9 mouse cellular contexts compared by ENCODE assay signal in genomic region chr8:120489142-120489754, GRCm38 (mm10).
DNase-seq lines count a peak whose midpoint lies in the region; ATAC-seq and TF ChIP-seq lines count a peak whose summit lies in the region.
"Had no signal": no experiment of that assay in that cellular context is flagged by ENCODE, and none has a peak within 500 bp of the region (broad histone marks: within the 10 kb centered on the region; RNA-seq: fewer than 3 reads in every experiment).

No protein-coding gene starts in this region.

- H3K4me2 ChIP-seq in intestine, embryonic 15.5 days (replicated peaks), result peak overlapping the region; percentile 98
- peak overlapping the region; percentile 96 for H3K4me2 ChIP-seq in liver, embryonic 16.5 days (ENCODE audit: low read depth, low read length)

- WGBS in intestine, embryonic 15.5 days, result under 1% methylated on average over 73 of the region's 73 CpGs
- WGBS in liver, embryonic 16.5 days (ENCODE audit: insufficient replicate concordance), result under 1% methylated on average over 73 of the region's 73 CpGs
- WGBS in thymus, adult 2 months, result under 1% methylated on average over 72 of the region's 73 CpGs

- no peaks in the 10 kb centered on the region; the same call in 1 of the 2 replicates for H3K27me3 ChIP-seq in intestine, embryonic 15.5 days (replicated peaks)
- H3K27me3 ChIP-seq in liver, embryonic 16.5 days (ENCODE audit: control insufficient read depth, insufficient read depth, low read depth, low read length), result no peaks in the 10 kb centered on the region
- no peaks in the 10 kb centered on the region for H3K27me3 ChIP-seq in thymus, adult 2 months (ENCODE audit: control insufficient read depth, insufficient read depth, low read length)
- H3K27me3 ChIP-seq: Patski had no signal

- peak overlapping the region; percentile 95 for H3K4me3 ChIP-seq in gastrocnemius, adult 2 months
- peak overlapping the region; percentile 97 for H3K4me3 ChIP-seq in brown adipose tissue, adult 24 weeks (ENCODE audit: insufficient read depth, low read depth, low read length)
- peak overlapping the region; percentile 78 for H3K4me3 ChIP-seq in intestine, embryonic 15.5 days (replicated peaks)
- H3K4me3 ChIP-seq in liver, embryonic 16.5 days (ENCODE audit: low read depth, low read length), result peak overlapping the region; percentile 94
- H3K4me3 ChIP-seq in thymus, adult 2 months (ENCODE audit: control insufficient read depth, insufficient read depth, low read length), result peak overlapping the region; percentile 59

- peak; percentile 71 for DNase-seq in gastrocnemius, adult 2 months
- DNase-seq in gastrocnemius, adult 18-20 months (ENCODE audit: low spot score), result no peak
- DNase-seq in heart, adult 11 months, result peak; percentile 99
- peak; percentile 58 for DNase-seq in neural tube, embryonic 10.5 days (ENCODE audit: extremely low spot score, low spot score)
- DNase-seq in thymus, adult 2 months, result peak; percentile 90

- peak overlapping the region; percentile 83 for H3K9ac ChIP-seq in intestine, embryonic 15.5 days
- peak overlapping the region; percentile 91 for H3K9ac ChIP-seq in liver, embryonic 16.5 days (ENCODE audit: low read depth, low read length)

- no peak for ATAC-seq in intestine, embryonic 15.5 days
- ATAC-seq in liver, embryonic 16.5 days (ENCODE audit: low read depth), result no peak
- ATAC-seq: Patski had no signal

- no peaks in the 10 kb centered on the region for H3K36me3 ChIP-seq in intestine, embryonic 15.5 days
- no peaks in the 10 kb centered on the region for H3K36me3 ChIP-seq in liver, embryonic 16.5 days (ENCODE audit: control insufficient read depth, insufficient read depth)
- no peaks in the 10 kb centered on the region for H3K36me3 ChIP-seq in thymus, adult 2 months (ENCODE audit: control insufficient read depth, insufficient read depth, low read length)

- peaks cover 61% of the 10 kb centered on the region for H3K4me1 ChIP-seq in brown adipose tissue, adult 24 weeks (ENCODE audit: control insufficient read depth, insufficient read depth, insufficient read length, low read length)
- peaks cover 84% of the 10 kb centered on the region for H3K4me1 ChIP-seq in intestine, embryonic 15.5 days (replicated peaks)
- peaks cover 76% of the 10 kb centered on the region for H3K4me1 ChIP-seq in liver, embryonic 16.5 days (ENCODE audit: control insufficient read depth, low read depth, low read length)
- H3K4me1 ChIP-seq in thymus, adult 2 months (replicated peaks; ENCODE audit: control insufficient read depth, insufficient read depth, low read length), result peaks cover 60% of the 10 kb centered on the region

- peak; percentile 11; the same call in 1 of the 2 replicates for TF ChIP-seq CTCF in gastrocnemius, adult 2 months (IDR thresholded peaks at IDR 0.05)
- TF ChIP-seq CTCF in thymus, adult 2 months (IDR thresholded peaks at IDR 0.05; ENCODE audit: borderline replicate concordance, control insufficient read depth, extremely low read depth, insufficient read depth, low read length, poor library complexity), result peak; percentile 60

- no peaks in the 10 kb centered on the region for H3K9me3 ChIP-seq in intestine, embryonic 15.5 days
- no peaks in the 10 kb centered on the region for H3K9me3 ChIP-seq in liver, embryonic 16.5 days (replicated peaks; ENCODE audit: control insufficient read depth, low read length)

- H3K27ac ChIP-seq in gastrocnemius, adult 2 months, result peak overlapping the region; percentile 90
- H3K27ac ChIP-seq in brown adipose tissue, adult 24 weeks (replicated peaks; ENCODE audit: low read depth, low read length), result peak overlapping the region; percentile 95
- H3K27ac ChIP-seq in intestine, embryonic 15.5 days, result peak overlapping the region; percentile 96
- H3K27ac ChIP-seq in liver, embryonic 16.5 days (ENCODE audit: low read length), result peak overlapping the region; percentile 98
- peak overlapping the region; percentile 63 for H3K27ac ChIP-seq in thymus, adult 2 months (ENCODE audit: control insufficient read depth, insufficient read depth, low read length)

- TF ChIP-seq POLR2A in thymus, adult 2 months (IDR thresholded peaks at IDR 0.05; ENCODE audit: control insufficient read depth, extremely low read depth, insufficient read depth, low read length, poor library complexity), result peak; percentile 17; the same call in 1 of the 2 replicates

- intact Hi-C loops in gastrocnemius, adult 2 months (cut with DNase I), result no loop called here
